Mouse (Mus musculus) embryonic facial prominence, embryonic 15.5 days (tissue): Measurements from ENCODE around the gene Spg7. TPM values are rescaled to one million over a fixed set of nuclear protein-coding genes. Genes with fewer than 3 reads are reported as not detected.
"Not testable (repeated sequence)": the region's sequence is repeated elsewhere in the genome, so short reads cannot be mapped to it uniquely, and the experiment has no call there.

Source experiments
- ATAC-seq: fragments of 200-750 bp; cut with Nextera tagmentation; 2 replicates; pipeline ENCODE4 v1.8.0; 2017; ENCODE audit warnings: low read depth, moderate TSS enrichment; ENCODE audit not compliant: insufficient number of reproducible peaks, low FRiP score, low TSS enrichment
- H3K27ac ChIP-seq: fragments of 300-500 bp; sonication (generic); replicated peaks from 2 replicates; pipeline ENCODE4 v1.5.1; 2015; ENCODE audit warnings: mild to moderate bottlenecking, inconsistent platforms
- H3K27me3 ChIP-seq: fragments of 300-500 bp; sonication (generic); 2 replicates; pipeline ENCODE4 v1.6.1; 2015; ENCODE audit warnings: inconsistent platforms
- H3K36me3 ChIP-seq: fragments of 300-500 bp; sonication (generic); 2 replicates; pipeline ENCODE4 v1.6.1; 2015; ENCODE audit warnings: mild to moderate bottlenecking, inconsistent platforms
- H3K4me1 ChIP-seq: fragments of 300-500 bp; sonication (generic); 2 replicates; pipeline ENCODE4 v1.6.1; 2015; ENCODE audit warnings: inconsistent platforms
- H3K4me2 ChIP-seq: fragments of 300-500 bp; sonication (generic); replicated peaks from 2 replicates; pipeline ENCODE4 v1.6.1; 2015; ENCODE audit warnings: mild to moderate bottlenecking, inconsistent platforms
- H3K4me3 ChIP-seq: fragments of 300-500 bp; sonication (generic); replicated peaks from 2 replicates; pipeline ENCODE4 v1.5.1; 2015; ENCODE audit warnings: mild to moderate bottlenecking, inconsistent platforms
- H3K9ac ChIP-seq: fragments of 300-500 bp; sonication (generic); 2 replicates; pipeline ENCODE4 v1.6.1; 2015; ENCODE audit warnings: inconsistent platforms
- H3K9me3 ChIP-seq: fragments of 300-500 bp; sonication (generic); replicated peaks from 2 replicates; pipeline ENCODE4 v1.6.1; 2016; ENCODE audit warnings: inconsistent platforms
- WGBS: fragments of 180-500 bp; shearing (Covaris S2); methylation state at CpG from one replicate; pipeline ENCODE4 v1.1.7; 2015; 5-methylcytosine and 5-hydroxymethylcytosine counted together
- polyA plus RNA-seq: library from polyadenylated mRNA; unstranded; fragments of >200 nt; fragmentation: Nextera tagmentation; extraction: Ambion mirVana; gene quantifications from 2 replicates; pipeline ENCODE4 v1.2.1, GENCODE M21; 2015

The Spg7 gene
- polyA plus RNA-seq, 1 experiment from 2014 or later = 41.5 TPM

- Histone ChIP-seq H3K4me3 (peak within 1 kb of the TSS; percentile 72), H3K4me1 (peaks cover 26% of the 10 kb centered on the region), H3K27me3 (no peaks in the 10 kb centered on the region), H3K36me3 (peaks cover 39% of the 10 kb centered on the region), H3K9ac (peak within 1 kb of the TSS; percentile 91), H3K27ac (peak within 1 kb of the TSS; percentile 96), H3K4me2 (peak within 1 kb of the TSS; percentile 73), H3K9me3 (no peaks in the 10 kb centered on the region)
- WGBS = 1% methylated on average over 56 of the region's 56 CpGs
- ATAC-seq = peak; percentile 92
These were observed 39.3 kb downstream of the Spg7 start, which contains the start of gene Rpl13 for GRCm38 (mm10) chr8:123101735-123102685. TSS of gene Rpl13 (plus strand) at chr8:123102350.

- H3K4me2 ChIP-seq = peak overlapping the region; percentile 73
- H3K27me3 ChIP-seq, ATAC-seq, H3K9me3 ChIP-seq: not testable (repeated sequence)
- H3K4me3 ChIP-seq = peak overlapping the region; percentile 72
- H3K4me1 ChIP-seq = peaks cover 26% of the 10 kb centered on the region
- peak overlapping the region; percentile 91 for H3K9ac ChIP-seq
- H3K27ac ChIP-seq = peak overlapping the region; percentile 96
- H3K36me3 ChIP-seq = peaks cover 30% of the 10 kb centered on the region
- 4% methylated on average over 26 of the region's 26 CpGs for WGBS
These were observed 40.1 kb downstream of the Spg7 start for GRCm38 (mm10) chr8:123102855-123103254.

GRCm38 (mm10) chr8:123103285-123103684 lies 40.5 kb downstream of the Spg7 start:
- ATAC-seq = no peak
- peak overlapping the region; percentile 73 for H3K4me2 ChIP-seq
- H3K36me3 ChIP-seq = peaks cover 27% of the 10 kb centered on the region
- 14% methylated on average over 15 of the region's 15 CpGs for WGBS
- H3K27ac ChIP-seq = peak overlapping the region; percentile 96; the same call in 1 of the 2 replicates
- H3K4me1 ChIP-seq = peaks cover 26% of the 10 kb centered on the region
- H3K27me3 ChIP-seq = no peaks in the 10 kb centered on the region
- H3K9ac ChIP-seq = peak overlapping the region; percentile 91
- H3K4me3 ChIP-seq = peak overlapping the region; percentile 72
- no peaks in the 10 kb centered on the region for H3K9me3 ChIP-seq

GRCm38 (mm10) chr8:123104046-123104767 lies 41.5 kb downstream of the Spg7 start:
- no peaks in the 10 kb centered on the region for H3K27me3 ChIP-seq
- no peak for ATAC-seq
- 74% methylated on average over 6 of the region's 6 CpGs for WGBS
- peaks cover 26% of the 10 kb centered on the region for H3K4me1 ChIP-seq
- peaks cover 27% of the 10 kb centered on the region for H3K36me3 ChIP-seq
- H3K9me3 ChIP-seq = no peaks in the 10 kb centered on the region
- peak overlapping the region; percentile 73 for H3K4me2 ChIP-seq
- peak overlapping the region; percentile 91 for H3K9ac ChIP-seq
- peak overlapping the region; percentile 96 for H3K27ac ChIP-seq
- H3K4me3 ChIP-seq = peak overlapping the region; percentile 72

GRCm38 (mm10) chr8:123105553-123106326 lies 43.0 kb downstream of the Spg7 start:
- Histone ChIP-seq H3K4me3 (no peak overlapping the region), H3K4me1 (peaks cover 24% of the 10 kb centered on the region), H3K4me2 (no peak overlapping the region), H3K36me3 (peaks cover 27% of the 10 kb centered on the region), H3K27me3 (no peaks in the 10 kb centered on the region), H3K27ac (no peak overlapping the region), H3K9ac (no peak overlapping the region), H3K9me3 (no peaks in the 10 kb centered on the region)
- 68% methylated on average over 5 of the region's 5 CpGs for WGBS
- no peak for ATAC-seq

- Histone ChIP-seq H3K9ac (no peak overlapping the region), H3K27ac (no peak overlapping the region), H3K4me1 (peaks cover 24% of the 10 kb centered on the region), H3K27me3 (no peaks in the 10 kb centered on the region), H3K36me3 (peaks cover 27% of the 10 kb centered on the region), H3K4me2 (no peak overlapping the region), H3K9me3 (no peaks in the 10 kb centered on the region), H3K4me3 (no peak overlapping the region)
- WGBS = 56% methylated on average over 2 of the region's 2 CpGs
- ATAC-seq = no peak
These were observed 43.8 kb downstream of the Spg7 start for GRCm38 (mm10) chr8:123106531-123106930.

GRCm38 (mm10) chr8:123108010-123108409 lies 45.3 kb downstream of the Spg7 start:
- ATAC-seq = no peak
- no peak overlapping the region for H3K27ac ChIP-seq
- no peak overlapping the region for H3K4me3 ChIP-seq
- H3K4me2 ChIP-seq = no peak overlapping the region
- 75% methylated on average over 1 of the region's 1 CpGs for whole genome bisulfite sequencing
- no peak overlapping the region for H3K9ac ChIP-seq
- peaks cover 27% of the 10 kb centered on the region for H3K36me3 ChIP-seq
- no peaks in the 10 kb centered on the region for H3K9me3 ChIP-seq
- peaks cover 21% of the 10 kb centered on the region for H3K4me1 ChIP-seq
- no peaks in the 10 kb centered on the region for H3K27me3 ChIP-seq

GRCm38 (mm10) chr8:123108953-123109352 lies 46.2 kb downstream of the Spg7 start:
- no peak overlapping the region for H3K4me3 ChIP-seq
- no peak overlapping the region for H3K4me2 ChIP-seq
- H3K4me1 ChIP-seq = peaks cover 14% of the 10 kb centered on the region
- no peak overlapping the region for H3K27ac ChIP-seq
- H3K27me3 ChIP-seq = no peaks in the 10 kb centered on the region
- H3K9ac ChIP-seq = no peak overlapping the region
- no peaks in the 10 kb centered on the region for H3K9me3 ChIP-seq
- WGBS = 84% methylated on average over 5 of the region's 5 CpGs
- ATAC-seq = no peak
- peaks cover 19% of the 10 kb centered on the region for H3K36me3 ChIP-seq

GRCm38 (mm10) chr8:123110649-123111048 lies 47.9 kb downstream of the Spg7 start:
- no peaks in the 10 kb centered on the region for H3K9me3 ChIP-seq
- peaks cover 2% of the 10 kb centered on the region for H3K27me3 ChIP-seq
- ATAC-seq = 0 out of 2 replicates have a peak, but pooled peaks have one; percentile 34
- H3K4me3 ChIP-seq = no peak overlapping the region
- no peak overlapping the region for H3K9ac ChIP-seq
- peaks cover 15% of the 10 kb centered on the region for H3K4me1 ChIP-seq
- H3K36me3 ChIP-seq = peaks cover 2% of the 10 kb centered on the region
- H3K27ac ChIP-seq = no peak overlapping the region
- no peak overlapping the region for H3K4me2 ChIP-seq
- WGBS = 15% methylated on average over 4 of the region's 4 CpGs

GRCm38 (mm10) chr8:123112892-123113291 lies 50.1 kb downstream of the Spg7 start:
- no peaks in the 10 kb centered on the region for H3K36me3 ChIP-seq
- H3K9ac ChIP-seq = no peak overlapping the region
- no peak for ATAC-seq
- 60% methylated on average over 9 of the region's 9 CpGs for WGBS
- H3K4me2 ChIP-seq = no peak overlapping the region
- H3K4me1 ChIP-seq = peaks cover 31% of the 10 kb centered on the region
- H3K4me3 ChIP-seq = no peak overlapping the region
- H3K27ac ChIP-seq = no peak overlapping the region
- H3K27me3 ChIP-seq = peaks cover 24% of the 10 kb centered on the region
- H3K9me3 ChIP-seq = no peaks in the 10 kb centered on the region
